Mouse (Mus musculus) kidney, adult 2 months (tissue): ENCODE results near the gene Lysmd2. TPM values are rescaled to one million over a fixed set of nuclear protein-coding genes. Genes with fewer than 3 reads are reported as not detected.

Experiments used
- DNase-seq: peaks from one replicate; pipeline ENCODE4 v3.0.0; 2021
- H3K27ac ChIP-seq: fragments of 200-500 bp; 2 replicates; pipeline ENCODE4 v1.5.1; 2012; ENCODE audit warnings: low read depth, low read length, control low read depth, inconsistent platforms; ENCODE audit not compliant: insufficient read depth
- H3K27me3 ChIP-seq: fragments of 200-500 bp; replicated peaks from 2 replicates; pipeline ENCODE4 v1.6.1; 2012; ENCODE audit warnings: mild to moderate bottlenecking, moderate library complexity, low read length, inconsistent platforms; ENCODE audit not compliant: control insufficient read depth, insufficient read depth
- H3K36me3 ChIP-seq: fragments of 200-500 bp; 2 replicates; pipeline ENCODE4 v1.6.1; 2012; ENCODE audit warnings: mild to moderate bottlenecking, moderate library complexity, low read length, inconsistent platforms; ENCODE audit not compliant: control insufficient read depth, insufficient read depth
- H3K4me1 ChIP-seq: fragments of 200-500 bp; 2 replicates; pipeline ENCODE4 v1.6.1; 2011; ENCODE audit warnings: low read length; ENCODE audit not compliant: control insufficient read depth, insufficient read depth
- H3K4me3 ChIP-seq: fragments of 200-500 bp; 2 replicates; pipeline ENCODE4 v1.5.1; 2011; ENCODE audit warnings: mild to moderate bottlenecking, low read depth, low read length, control low read depth; ENCODE audit not compliant: insufficient read depth
- CTCF ChIP-seq: fragments of 200-500 bp; conservative IDR thresholded peaks from 2 replicates; pipeline ENCODE4 v1.5.1; 2011; ENCODE audit warnings: low read depth, mild to moderate bottlenecking, control low read depth, low read length, moderate library complexity, mixed read lengths; ENCODE audit not compliant: insufficient read depth, insufficient read length
- POLR2A ChIP-seq: fragments of 200-500 bp; IDR thresholded peaks from one replicate; pipeline ENCODE4 v1.6.1; 2011; ENCODE audit warnings: low read depth, low read length, control low read depth
- WGBS: fragments of 180-500 bp; shearing (Covaris S2); methylation state at CpG from one replicate; pipeline ENCODE4 v1.1.7; 2018; 5-methylcytosine and 5-hydroxymethylcytosine counted together
- polyA plus RNA-seq: library from polyadenylated mRNA; depleted of rRNA; stranded (reverse); fragments of >200 nt; gene quantifications from 2 replicates; pipeline ENCODE4 v1.2.3, GENCODE M21; 2012; rRNA removed

Lysmd2 gene
- 2.5 and 3.4 TPM in 2 replicates for polyA plus RNA-seq

DNA sequence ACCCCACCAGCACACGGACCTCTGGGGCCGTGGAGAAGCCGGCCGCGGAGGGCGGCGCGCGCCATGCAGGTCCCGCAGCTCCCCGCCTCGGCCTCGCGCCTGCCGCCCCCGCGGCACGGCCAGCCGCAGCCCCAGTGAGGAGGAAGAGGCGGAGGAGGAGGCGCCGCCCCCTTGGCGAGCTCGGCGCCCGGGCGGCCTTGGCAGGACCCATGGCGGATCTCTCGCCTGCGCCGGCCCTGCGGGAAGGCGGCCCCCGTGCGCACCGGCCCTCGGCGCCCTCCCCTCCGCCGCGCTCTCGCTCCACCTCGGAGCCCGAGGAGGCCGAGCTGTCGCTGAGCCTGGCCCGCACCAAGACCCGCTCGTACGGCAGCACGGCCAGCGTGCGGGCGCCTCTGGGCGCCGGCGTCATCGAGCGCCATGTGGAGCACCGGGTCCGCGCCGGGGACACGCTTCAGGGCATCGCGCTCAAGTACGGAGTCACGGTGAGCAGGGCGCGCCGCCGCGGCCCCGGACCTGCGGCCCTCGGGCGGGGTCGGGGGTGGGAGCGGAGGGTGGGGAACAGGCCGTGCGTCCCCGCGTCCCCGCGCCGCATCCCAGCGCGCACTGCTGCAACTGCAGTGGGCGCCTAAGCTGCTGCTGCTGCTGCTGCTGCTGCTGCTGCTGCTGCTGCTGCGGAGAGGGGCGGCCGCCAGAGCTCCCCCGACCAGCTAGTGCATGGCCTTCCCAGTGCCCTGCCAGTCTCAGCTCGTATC, at the start of gene Lysmd2:
Gene Lysmd2 (plus strand): TSS at position 186 of the 752 bp plus-strand sequence.
- peak; percentile 49 for DNase-seq
- no peak within 1 kb of the TSS for H3K27ac ChIP-seq
- no peaks in the 10 kb centered on the region; the same call in 1 of the 2 replicates for H3K27me3 ChIP-seq
- no peaks in the 10 kb centered on the region for H3K4me1 ChIP-seq
- peak within 1 kb of the TSS; percentile 61 for H3K4me3 ChIP-seq
- no peak for TF ChIP-seq POLR2A
- no peaks in the 10 kb centered on the region for H3K36me3 ChIP-seq
- under 1% methylated on average over 94 of the region's 94 CpGs for WGBS

DNA sequence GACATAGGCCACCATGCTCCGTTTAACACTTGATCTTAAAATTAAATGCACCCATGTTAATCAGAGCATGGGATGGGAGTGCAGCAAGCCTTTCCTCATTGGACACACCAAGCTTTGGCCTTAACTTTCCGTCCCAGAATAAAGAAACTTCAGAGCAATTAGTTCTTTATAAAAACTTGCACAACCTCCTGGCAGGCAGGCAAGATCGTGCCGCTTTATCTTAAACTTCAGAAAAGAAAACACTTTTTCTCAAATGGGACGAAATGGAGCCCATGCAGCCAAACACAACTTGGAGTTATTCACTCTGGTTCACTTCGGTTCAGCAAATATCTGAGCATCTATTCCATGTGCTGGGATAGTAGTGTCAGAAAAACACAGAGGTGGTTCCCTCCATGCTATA, 46.2 kb upstream of the Lysmd2 start:
- 85% methylated on average over 6 of the region's 6 CpGs for WGBS
- H3K27ac ChIP-seq, result no peak overlapping the region
- no peak overlapping the region for H3K4me3 ChIP-seq
- no peaks in the 10 kb centered on the region for H3K36me3 ChIP-seq
- no peaks in the 10 kb centered on the region for H3K27me3 ChIP-seq
- DNase-seq, result no peak
- no peak for TF ChIP-seq POLR2A
- TF ChIP-seq CTCF, result no peak
- H3K4me1 ChIP-seq, result no peaks in the 10 kb centered on the region

DNA sequence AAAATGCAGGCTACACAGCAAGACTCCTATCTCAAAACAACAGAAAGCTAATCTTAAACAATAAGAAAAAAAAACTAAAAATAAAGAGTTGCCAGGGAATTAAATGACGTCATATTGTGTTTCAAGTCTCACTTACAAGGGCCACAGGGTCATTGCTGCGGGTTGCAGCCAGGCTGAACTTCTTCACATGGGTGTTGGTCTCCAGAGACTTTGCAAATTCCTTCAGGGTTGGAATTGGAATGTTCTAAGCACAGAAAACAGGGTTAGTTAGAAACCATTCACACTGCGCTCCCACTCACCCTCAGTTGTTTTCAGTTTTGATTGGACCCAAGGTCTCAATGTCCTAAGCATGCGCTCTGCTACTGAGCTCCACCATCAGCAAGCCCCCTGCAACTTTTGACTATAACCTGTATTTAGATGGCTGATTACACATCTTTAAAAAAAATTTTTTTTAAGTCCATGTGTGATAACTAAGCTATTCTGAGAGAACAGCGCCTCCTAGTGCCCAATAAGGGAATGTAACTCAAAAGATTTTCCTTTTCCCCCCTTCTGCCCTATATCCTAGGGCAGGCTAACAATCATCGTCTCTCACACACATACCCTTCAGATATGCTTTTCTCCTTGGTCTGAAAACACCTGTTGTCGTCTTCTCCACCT, 43.7 kb upstream of the Lysmd2 start:
- no peak overlapping the region for H3K4me3 ChIP-seq
- TF ChIP-seq CTCF, result peak; percentile 21; the same call in 1 of the 2 replicates
- TF ChIP-seq POLR2A, result no peak
- no peaks in the 10 kb centered on the region for H3K4me1 ChIP-seq
- no peak overlapping the region for H3K27ac ChIP-seq
- H3K36me3 ChIP-seq, result no peaks in the 10 kb centered on the region
- 38% methylated on average over 7 of the region's 7 CpGs for WGBS
- DNase-seq, result peak; percentile 47
- no peaks in the 10 kb centered on the region for H3K27me3 ChIP-seq

DNA sequence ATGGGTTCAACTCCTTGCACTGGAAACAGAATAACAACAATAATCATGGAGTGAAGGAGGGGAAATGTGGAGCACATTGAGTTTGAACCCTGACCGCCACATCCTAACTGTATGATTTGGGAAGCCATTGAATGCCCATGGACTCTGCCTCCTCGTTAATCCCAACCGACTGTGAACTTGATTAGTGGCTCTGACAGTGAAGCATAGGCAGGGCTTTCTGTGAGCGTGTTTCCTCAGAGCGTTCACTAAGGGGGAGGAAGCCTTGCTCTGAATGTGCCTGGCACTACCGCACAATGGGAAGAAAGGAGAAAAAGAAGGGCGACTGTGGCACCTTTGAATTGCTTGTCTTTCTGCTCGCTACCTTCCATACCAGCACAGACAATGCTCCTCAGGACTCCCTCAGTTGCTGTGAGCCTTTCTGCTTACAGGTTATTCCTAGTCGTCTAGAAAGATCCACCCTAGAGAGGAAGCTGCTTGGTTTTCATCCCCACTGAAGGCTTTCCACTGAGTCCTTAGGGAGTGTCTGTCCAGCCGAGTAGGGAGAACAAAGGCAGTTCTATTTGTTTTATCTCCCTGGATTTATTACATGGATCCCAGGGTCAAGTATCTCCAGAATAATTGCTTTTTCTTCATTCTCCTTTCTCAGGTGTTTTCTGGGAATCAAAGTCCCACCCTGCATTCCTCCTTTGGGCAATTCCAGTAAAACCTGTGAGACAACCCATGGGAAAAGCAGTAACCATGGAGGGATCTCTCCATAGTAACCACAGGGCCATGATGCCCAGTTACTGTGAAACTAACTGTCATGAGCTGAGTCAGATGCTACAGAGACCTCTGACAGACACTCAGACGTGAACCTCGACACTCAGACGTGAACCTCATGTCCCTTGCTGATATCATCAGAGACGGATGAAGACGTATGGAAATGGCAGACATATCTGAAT, 35.4 kb upstream of the Lysmd2 start:
- H3K36me3 ChIP-seq, result no peaks in the 10 kb centered on the region
- TF ChIP-seq POLR2A (no peak), CTCF (no peak)
- no peak for DNase-seq
- H3K4me1 ChIP-seq, result no peaks in the 10 kb centered on the region
- no peak overlapping the region for H3K27ac ChIP-seq
- no peak overlapping the region for H3K4me3 ChIP-seq
- WGBS, result 69% methylated on average over 15 of the region's 15 CpGs
- no peaks in the 10 kb centered on the region for H3K27me3 ChIP-seq

DNA sequence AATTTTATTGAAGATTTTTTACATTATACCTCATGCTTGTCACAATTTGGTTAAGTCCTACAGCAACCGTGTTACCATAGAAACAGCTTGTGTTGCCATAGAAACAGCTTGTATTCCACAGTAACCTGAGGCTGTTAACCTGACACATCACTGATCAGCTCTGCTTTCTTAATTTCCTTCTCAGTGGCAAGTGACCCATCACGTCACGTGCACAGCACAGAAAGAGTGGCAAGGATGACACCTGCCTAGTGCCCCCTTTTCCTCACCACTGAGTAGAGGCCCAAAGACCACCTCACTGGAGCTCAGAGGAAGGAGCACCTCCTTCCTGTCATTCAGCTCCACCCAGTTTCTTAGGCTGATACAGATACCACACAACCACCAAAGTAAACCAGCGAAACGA, 32.1 kb upstream of the Lysmd2 start:
- Histone ChIP-seq H3K4me3 (no peak overlapping the region), H3K4me1 (no peaks in the 10 kb centered on the region), H3K36me3 (no peaks in the 10 kb centered on the region), H3K27ac (no peak overlapping the region), H3K27me3 (no peaks in the 10 kb centered on the region)
- 64% methylated on average over 5 of the region's 5 CpGs for WGBS
- DNase-seq, result no peak
- TF ChIP-seq CTCF, result no peak
- TF ChIP-seq POLR2A, result no peak

DNA sequence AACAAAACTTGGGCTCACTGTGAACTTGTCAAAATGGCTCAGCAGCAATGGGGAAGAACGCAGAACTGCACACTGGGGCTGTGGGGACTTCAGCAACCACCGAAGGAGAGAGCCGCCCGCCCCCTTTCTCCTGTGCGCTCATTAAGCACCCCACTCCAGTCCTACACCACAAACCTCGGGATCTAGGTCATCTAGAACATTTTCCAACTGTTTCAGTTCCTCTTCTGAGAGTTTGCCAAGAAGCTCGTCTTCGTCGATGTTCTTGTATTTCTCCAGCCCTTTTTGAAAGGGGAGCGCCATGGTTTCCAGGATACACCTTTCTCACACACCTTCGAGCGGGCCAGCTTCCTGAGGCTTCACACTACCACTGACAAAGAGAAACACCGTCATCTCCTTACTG, 28.5 kb upstream of the Lysmd2 start:
- H3K4me1 ChIP-seq, result no peaks in the 10 kb centered on the region
- no peak overlapping the region for H3K4me3 ChIP-seq
- no peaks in the 10 kb centered on the region for H3K36me3 ChIP-seq
- H3K27ac ChIP-seq, result no peak overlapping the region
- 84% methylated on average over 13 of the region's 13 CpGs for WGBS
- no peak for TF ChIP-seq CTCF
- no peak for TF ChIP-seq POLR2A
- H3K27me3 ChIP-seq, result no peaks in the 10 kb centered on the region
- DNase-seq, result no peak
